Mouse (Mus musculus) heart, adult 8-10 months (tissue): Measurements from ENCODE around the gene Ms4a14. TPM values are rescaled to one million over a fixed set of nuclear protein-coding genes. Genes with fewer than 3 reads are reported as not detected.
A peak's percentile ranks its signal among the peaks of the same experiment; 100 is the strongest.
"Not testable (repeated sequence)": the region's sequence is repeated elsewhere in the genome, so short reads cannot be mapped to it uniquely, and the experiment has no call there.

Source experiments
- DNase-seq: peaks from one replicate; pipeline ENCODE4 v3.0.0; 2022; ENCODE audit warnings: low spot score
- total RNA-seq, 4 experiments: library from RNA; stranded (reverse); gene quantifications; 2 replicates each; pipeline ENCODE4 v1.2.4; 2022

The Ms4a14 gene
- under 1 TPM in 3 of 4 experiments, not detected in 1; 0.12 to 0.20 (median 0.13) TPM for total RNA-seq

DNA sequence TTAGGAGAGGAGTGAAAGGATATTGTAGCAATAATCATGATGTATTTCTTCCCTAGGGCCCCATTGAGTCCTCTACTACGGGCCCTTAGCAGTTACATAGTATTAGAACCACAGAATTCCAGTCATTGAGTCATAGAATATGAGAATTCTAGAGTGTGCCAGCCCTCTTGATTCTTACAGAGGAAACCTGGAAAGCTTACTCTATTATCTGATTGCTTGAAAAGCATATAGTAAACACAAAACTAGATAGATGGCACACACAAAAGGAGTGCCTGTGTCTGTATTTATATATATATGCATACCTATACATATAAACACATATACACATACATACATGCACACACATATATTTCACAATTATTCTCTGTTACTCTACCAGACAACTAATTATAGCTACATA is at the start of gene Ms4a14:
TSS of gene Ms4a14 (minus strand) at position 101 of the 400 bp plus-strand sequence.
- no peak for DNase-seq

DNA sequence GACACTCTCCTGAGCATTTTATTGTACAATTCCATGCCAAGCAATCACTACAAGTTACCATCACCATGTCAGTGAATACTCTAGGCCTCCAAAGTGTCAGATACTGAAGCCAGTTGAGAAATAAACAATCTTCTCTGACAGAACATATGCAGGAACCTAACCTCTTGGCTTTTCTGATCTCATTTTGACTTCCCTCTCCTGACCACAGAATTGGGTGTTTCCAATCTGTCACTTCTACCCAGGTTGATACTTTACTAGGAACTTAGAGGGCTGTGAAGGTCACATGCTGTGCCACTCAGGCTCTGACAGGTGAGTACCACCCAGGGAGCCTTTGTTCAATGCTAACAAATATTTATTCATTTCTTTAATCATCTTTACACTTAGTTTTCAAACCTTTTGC is 47.7 kb upstream of the Ms4a14 start:
- no peak for DNase-seq

DNA sequence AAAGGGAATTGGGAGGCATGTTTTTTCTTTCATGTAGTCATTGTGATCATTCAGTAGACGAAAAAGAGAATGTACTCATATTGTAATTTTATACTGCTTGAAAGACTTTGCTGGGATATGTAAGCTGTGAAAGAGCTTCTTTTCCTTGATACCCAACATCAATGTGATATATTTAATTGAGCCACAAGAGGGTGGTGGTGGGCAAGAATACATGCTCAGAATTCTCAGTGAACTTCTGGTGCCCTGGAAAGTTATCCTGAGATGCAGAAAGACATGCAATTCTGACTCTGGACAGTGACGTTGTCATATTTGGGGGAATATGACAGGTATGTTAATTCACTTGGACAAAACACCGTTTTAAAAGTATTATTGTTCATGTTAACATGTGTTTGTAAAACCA is 45.9 kb upstream of the Ms4a14 start:
- DNase-seq = no peak

DNA sequence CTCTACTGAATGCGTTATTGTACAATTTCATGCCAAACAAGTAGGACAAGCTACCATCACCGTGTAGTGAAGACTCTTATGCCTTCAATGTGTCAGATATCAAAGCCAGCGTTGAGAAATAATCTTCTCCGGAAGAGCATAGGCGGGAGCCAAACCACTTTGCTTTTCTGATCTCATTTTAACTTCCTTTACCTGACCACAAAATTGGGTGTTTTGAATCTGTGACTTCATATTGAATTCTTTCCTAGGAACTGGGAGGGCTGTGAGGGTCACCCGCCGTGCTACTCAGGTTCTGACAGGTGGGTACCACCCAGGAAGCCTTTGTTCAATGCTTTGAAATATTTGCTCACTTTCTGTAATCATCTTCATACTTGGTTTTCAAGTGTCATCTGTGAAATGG is 41.5 kb upstream of the Ms4a14 start:
- no peak for DNase-seq

DNA sequence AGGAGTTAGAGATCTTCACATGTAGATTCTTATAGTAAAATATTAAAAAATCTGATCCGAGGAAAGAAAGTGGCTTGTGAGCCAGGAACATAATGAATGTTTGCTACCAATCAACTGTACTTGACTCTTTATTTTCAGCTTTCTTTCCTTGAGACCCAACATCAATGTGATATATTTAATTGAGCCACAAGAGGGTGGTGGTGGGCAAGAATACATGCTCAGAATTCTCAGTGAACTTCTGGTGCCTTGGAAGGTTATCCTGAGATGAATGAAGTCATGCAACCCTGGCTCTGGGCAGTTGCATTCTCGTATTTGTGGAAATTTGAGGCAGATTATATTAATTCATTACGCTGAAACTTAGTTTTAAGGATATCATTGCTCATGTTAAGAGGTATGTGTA is 37.6 kb upstream of the Ms4a14 start:
- DNase-seq = no peak

DNA sequence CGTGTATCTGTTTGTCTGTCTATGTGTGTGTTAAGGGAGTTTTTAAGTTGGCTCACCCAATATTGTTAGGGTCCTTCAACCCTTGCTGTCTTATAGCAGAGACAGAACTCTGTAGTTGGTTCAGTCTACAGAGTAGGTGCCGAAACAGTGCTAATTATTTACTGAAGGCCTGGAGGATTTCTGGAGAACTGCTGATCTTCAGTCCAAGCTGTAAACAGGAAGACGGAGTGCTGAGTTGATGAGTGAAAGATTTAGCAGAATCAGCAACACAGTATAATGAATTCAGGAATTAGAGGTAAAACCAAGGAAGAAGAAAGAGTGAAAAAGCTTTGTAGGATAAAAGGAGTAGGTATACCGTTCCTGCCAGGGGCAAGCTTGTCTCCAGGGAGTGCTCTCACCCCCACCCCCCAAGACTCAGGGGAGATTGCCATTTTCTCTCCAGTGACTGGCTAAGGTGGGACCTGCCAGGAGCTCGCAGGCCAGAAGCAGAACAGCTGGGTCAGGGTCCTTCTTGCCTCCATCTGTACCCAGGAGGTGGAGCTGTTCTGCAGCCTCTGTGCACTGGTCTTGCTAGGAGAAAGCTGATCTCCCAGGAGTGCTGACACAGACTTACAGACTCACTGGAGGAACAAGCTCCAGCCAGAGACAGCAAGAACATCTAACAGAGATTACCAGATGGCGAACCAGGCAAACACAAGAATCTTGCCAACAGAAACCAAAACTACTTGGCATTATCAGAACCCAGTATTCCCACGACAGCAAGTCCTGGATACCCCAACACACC is 35.6 kb upstream of the Ms4a14 start:
- DNase-seq = no peak

DNA sequence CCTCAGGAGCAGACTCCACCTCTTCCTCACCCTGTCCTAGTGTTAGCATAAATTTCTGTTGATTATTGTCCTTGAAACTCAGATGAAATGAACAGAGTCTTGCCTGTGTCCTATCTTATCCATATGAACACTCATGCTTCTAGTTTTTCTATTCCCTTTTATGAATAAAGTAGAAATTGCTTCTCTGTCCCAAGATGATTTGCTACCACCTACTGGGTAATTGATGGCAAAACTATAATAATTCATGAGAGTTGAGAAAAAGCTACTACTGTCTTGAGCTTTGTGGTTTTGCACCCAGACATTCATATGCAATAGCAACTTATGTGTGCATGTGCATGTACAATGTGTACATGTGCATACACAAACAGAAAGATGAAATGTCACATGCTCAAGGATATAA is 29.7 kb upstream of the Ms4a14 start:
- no peak for DNase-seq

DNA sequence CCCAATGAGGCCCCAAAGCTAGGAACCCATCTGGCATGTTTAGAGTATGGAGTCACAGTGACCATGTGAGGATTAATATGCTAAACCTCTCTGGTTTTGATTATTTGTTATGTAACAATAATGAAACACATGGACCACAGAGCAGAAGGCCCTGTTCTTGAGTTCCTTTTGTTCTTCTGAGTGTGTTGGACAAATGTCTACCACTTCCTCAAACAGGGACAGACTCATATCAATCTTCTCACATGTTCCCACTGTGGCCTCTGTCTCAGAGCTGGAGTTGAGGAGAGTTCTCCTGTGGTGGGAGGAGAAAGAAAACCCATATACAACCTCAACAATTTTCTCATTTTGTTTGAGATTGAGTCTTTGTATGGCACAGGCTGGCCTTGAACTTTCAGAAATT is 28.9 kb upstream of the Ms4a14 start:
- DNase-seq = no peak

DNA sequence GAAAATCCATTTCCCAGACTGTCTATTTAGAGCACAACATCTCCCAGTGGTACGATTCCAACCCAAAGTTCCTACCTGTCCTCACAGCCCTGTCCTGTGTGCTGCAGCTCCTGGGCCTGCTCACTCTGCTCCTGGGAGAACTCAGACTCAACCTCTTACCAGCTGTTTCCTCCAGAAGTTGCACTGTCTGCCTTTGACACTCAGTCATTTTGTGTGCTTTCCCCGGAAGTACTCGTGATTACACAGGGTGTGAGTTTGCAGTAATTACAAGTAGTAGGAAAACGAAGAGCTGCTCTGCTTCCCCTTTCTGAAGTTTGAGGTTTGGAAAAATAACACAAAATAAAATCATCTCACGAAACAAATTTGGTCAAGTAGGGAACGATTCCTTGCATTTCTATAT is 21.7 kb upstream of the Ms4a14 start, which contains the start of gene Ms4a7:
TSS of gene Ms4a7 (minus strand) at position 215 of the 400 bp plus-strand sequence.
- no peak for DNase-seq

DNA sequence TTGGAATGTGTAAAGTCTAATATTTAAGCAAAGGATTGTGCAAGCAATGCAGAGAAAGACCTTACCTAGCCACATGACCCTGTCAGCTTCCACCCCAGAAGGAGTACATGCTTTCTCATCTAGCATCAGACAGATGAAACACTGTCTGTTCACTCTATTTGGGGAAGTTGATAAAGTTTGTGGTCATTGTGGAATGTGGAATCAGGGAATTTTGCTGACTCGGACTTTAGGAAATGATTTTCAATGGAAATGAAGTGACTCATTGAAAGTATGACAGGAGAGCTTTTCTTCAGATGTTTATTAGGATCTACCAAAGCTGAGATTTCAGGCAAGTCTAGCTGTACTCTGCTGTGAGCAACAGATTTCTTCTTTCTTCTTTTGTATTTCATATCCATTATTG is 6.9 kb upstream of the Ms4a14 start:
- peak; percentile 16 for DNase-seq

DNA sequence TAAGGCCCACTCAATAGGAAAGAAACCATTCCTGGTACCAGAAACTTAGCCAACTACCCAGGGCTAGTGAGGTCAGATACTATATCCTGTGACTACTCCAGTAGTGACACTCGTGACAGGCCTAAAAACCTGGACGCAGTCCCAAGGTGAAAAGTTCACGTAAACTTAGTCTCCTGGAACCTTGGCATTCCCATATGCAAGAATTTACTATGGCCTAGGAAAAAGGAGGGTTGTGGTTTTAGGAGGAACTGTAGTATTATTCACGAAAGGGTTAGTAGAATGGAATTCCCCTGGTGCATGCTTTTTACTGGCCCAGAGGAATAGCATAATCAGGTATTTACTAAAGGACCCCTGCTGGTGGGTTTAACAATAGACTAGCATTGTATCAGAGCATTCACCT is 2.5 kb upstream of the Ms4a14 start:
- no peak for DNase-seq

DNA sequence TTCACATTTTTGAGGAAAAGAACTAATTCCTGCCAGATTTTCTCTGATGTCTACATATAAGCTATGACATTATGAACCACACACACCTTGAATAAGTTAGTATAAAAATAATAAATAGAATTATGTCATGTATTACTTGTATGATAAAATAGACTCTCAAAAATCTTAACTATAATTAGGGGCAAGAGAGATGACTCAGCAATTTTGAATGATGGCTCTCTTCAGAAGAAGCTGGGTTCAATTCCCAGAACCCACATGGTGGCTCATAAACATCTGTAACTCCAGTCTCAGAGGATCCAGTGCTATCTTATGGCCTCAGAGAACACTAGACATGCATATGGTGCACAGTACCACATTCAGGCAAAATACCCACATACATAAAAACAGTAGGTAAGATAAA is 5.4 kb downstream of the Ms4a14 start:
- DNase-seq = no peak

DNA sequence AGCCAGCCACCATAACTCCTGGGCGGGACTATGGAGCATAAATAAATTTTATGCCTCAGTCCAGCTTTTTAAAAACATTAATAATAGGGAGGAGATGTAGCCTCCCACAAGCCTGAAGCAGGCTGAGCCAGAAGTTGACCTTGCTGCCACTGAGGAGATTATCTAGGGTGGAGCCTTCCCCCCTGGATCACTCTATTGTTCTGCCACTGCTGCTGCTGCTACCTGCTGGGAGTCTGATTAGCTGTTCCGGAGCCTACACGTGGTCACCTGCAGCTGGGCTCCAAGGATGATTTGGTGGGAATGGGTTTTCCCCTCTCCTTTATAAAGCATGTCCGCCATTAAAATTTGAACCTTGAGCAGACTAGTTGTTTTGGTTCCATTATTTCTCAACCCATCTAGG is 14.7 kb downstream of the Ms4a14 start:
- DNase-seq = not testable (repeated sequence)

DNA sequence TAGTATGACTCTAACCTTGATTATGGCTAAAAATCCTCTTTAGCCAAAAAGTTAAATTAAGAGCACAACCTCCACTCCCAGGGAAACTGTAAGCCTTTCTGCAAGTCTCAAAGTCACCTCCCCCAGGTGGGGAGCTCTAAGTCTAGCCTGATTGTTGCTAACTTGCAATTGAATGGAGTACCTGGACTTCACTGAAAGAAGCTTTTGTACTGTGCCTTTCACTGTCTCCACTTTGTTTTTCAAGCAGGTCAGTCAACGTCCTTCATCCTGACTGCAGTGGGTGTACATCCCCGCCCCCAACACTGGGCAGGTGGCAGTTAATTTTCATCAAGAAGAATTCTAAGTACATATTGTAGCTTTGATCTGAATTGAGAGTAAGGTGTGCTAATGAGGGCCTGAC is 15.3 kb downstream of the Ms4a14 start:
- DNase-seq = no peak

DNA sequence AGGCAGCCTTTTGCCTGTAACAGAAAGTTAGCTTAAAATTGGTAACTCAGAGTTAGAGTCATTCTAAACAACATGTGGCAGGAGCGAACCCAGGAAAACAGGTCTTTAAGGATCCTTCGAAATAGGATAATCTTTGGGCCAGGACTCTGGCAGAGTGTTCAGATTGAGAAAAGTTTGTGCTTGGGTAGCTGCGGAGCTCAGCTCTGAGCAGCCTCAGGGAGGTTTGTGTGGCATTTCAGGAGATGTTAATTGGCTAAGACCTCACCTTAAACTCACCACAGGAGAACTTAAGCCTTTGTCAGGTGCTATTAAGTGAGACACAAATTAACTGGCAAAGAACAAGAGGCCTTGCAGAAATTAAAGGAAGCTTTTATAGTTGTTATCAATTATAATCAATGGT is 20.6 kb downstream of the Ms4a14 start:
- DNase-seq = not testable (repeated sequence)

DNA sequence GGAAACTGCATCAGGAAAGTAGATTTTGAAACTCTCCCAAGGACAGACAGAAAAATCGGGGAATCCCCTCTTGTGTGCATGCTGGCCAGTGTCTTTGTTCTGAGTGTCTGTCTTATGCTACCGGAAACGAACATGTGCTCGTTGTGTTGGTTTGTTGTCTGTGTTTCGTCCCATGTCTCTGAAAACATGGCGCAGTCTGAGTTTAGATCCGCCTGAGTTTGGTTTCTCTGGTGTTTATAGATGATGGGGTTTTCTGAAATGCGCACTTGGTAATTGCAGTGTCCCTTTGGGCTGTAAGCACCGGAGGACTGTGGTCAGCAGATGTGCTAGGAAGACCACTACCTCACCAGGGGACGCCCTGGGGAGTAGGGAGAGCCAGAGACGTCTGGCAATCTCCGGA is 21.3 kb downstream of the Ms4a14 start:
- peak; percentile 20 for DNase-seq

DNA sequence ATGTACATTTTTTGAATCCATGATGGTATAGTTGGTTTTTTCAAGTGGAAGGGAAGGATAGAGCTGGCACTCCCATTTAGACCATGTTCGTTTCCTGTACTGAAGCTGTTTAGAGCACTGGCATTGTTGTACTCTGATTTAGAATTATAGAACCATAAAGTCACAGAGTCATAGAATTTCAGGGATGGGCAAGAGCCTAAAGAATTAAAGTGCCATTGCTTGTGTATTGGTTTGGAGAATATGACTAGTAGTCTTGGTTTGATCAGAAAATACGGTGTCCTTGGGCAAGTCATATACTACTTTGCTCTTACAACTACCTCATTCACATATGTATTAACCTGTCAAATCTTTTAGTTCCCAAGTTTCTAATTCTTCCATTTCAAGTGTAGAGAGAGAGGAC is 30.5 kb downstream of the Ms4a14 start, which contains the start of gene Ms4a5:
TSS of gene Ms4a5 (minus strand) at position 101 of the 400 bp plus-strand sequence.
- DNase-seq = no peak

DNA sequence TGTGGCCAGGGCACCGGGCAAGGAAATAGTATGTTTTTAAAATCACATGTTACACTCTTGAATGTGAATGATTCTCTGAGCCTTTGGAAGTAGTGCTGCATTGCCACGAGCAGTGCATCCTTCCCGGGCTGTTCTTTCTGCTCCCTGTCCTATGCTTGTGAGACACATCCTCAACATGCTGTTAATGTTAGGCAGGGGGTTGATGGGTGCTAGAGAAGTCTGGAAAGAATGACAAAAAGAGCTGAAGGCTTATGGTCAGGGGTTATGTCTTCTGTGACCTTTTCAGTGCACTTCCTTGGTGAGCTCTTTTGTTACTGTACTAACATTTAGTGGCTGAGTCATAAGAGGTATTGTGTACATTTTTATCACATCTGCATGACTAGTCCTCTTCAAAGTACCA is 34.0 kb downstream of the Ms4a14 start:
- DNase-seq = no peak

DNA sequence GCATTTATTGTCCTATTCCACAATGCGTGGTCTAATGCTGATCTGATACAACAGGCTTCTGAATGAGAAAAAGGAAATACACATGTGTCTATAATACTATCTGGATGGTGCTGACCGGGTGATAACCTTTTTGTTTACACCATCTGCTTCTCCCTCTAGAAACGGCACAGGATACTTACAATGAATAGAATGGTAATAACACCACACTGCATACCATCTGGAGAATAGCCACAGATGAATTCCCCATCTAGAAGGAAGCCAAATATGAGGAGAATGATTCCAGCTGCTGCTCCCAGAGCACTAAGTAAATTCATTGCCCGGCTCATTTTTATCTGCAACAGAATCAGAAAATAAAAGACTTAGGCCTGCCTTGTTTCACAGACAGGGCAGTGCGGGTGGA is 37.8 kb downstream of the Ms4a14 start:
- no peak for DNase-seq

DNA sequence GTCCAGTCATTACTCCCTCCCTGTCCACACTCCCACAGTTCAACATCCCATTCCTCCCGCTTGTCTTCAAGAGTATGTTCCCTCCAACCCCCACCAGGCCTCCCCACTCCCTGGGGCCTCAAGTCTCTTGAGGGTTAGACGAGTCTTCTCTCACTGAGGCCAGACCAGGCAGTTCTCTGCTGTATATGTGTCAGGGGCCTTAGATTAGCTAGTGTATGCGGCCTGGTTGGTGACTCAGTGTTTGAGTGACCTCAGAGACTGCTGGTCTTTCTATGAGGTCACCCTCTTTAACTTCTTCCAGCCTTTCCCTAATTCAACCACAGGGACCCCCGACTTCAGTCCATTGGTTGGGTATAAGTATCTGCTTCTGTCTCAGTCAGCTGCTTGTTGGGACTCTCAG is 47.3 kb downstream of the Ms4a14 start:
- no peak for DNase-seq

DNA sequence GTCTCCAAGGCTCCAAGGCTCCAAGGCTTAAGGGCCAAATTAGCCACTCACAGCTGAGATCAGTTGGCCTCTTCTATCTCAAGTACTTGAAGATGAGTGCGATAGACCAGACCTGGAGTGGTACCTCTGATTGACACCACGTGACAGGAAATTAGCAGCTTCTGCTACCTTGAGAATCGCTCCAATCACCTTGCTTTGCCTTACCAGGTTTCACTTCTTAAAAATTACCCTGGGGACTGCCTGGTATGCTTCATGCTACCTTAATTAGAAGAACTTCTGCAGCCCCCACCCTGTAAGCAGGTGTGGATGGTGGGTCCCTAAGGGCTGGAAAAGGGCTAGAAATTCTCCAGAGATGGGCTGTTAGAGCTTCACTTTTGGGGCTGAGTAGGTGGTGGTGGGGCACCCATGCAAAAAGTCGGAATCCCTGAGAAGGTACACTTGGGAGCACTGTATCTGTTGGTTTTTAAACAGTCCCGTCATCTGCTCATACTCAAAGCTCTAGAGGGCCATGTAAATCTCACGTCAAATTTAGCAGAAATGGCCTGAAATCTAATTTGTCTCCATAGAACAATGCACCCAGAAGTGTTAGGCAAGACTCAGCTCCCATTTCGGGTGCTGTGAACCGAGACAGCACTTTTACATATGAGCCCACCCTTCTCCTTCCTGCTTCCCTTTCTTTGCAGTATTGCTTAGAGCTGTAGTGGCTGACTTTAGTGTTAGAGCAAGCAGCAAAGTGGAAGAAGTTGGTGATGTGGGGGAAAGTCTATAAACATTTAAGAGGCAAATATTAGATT is 48.0 kb downstream of the Ms4a14 start, which contains the start of gene Ms4a1:
TSS of gene Ms4a1 (minus strand) at position 190 of the 794 bp plus-strand sequence.
- DNase-seq = no peak

DNA sequence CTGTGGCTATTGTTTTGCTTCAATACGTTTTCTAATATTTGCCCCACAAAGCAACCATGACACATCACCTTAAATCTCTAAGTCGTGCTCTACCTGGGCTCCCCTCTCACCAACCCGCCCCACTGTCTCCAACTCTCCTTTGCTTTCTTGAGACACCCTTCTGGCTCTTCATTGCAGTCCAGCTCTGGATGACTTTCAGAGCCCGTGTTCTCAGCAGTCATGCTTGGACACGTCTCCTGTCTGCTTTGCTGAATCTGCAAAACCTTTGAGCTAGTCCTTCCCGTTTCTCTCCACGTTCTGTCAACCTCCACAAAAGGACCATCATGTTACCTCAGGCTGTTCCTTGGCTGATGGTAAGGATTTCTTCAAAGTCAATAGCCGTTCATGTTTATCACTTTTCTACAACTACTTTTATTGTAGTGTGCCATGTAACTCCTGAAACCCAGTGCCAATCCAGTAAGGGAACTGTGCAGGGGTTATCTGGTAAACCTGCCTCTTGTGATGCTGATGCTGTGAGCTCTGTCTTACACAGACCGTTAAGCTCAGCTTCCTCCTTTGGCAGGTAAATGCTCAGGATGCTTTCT is 49.6 kb downstream of the Ms4a14 start:
- no peak for DNase-seq
